Mouse (Mus musculus) brain, embryonic 14.5 days (tissue): ENCODE measurements around the gene Acvrl1.

Source experiments
- CTCF ChIP-seq: fragments of 200-500 bp; IDR thresholded peaks from 2 replicates; pipeline ENCODE4 v1.5.1; 2012; ENCODE audit warnings: inconsistent platforms, mild to moderate bottlenecking, moderate library complexity, borderline replicate concordance; ENCODE audit not compliant: insufficient read depth, insufficient read length; ENCODE audit errors: extremely low read depth
- POLR2A ChIP-seq: fragments of 200-500 bp; IDR thresholded peaks from 2 replicates; pipeline ENCODE4 v1.6.1; 2012; ENCODE audit warnings: mild to moderate bottlenecking, inconsistent platforms, borderline replicate concordance; ENCODE audit not compliant: poor library complexity, insufficient read depth, insufficient read length, severe bottlenecking; ENCODE audit errors: extremely low read depth

- TF ChIP-seq CTCF (no peak), POLR2A (no peak)
These were observed 16.5 kb downstream of the Acvrl1 start for GRCm38 (mm10) chr15:101144779-101145178.
